Mouse (Mus musculus): ENCODE results near the gene Gm17606.
A peak's percentile ranks its signal among the peaks of the same experiment; 100 is the strongest.
"Not testable (repeated sequence)": the region's sequence is repeated elsewhere in the genome, so short reads cannot be mapped to it uniquely, and the experiment has no call there.

Gene Gm17606

GRCm38 (mm10) chr14:54640946-54641304 is at the start of gene Gm17606:
TSS of gene Gm17606 (plus strand) at chr14:54640952.
- DNase-seq = no peak

DNA sequence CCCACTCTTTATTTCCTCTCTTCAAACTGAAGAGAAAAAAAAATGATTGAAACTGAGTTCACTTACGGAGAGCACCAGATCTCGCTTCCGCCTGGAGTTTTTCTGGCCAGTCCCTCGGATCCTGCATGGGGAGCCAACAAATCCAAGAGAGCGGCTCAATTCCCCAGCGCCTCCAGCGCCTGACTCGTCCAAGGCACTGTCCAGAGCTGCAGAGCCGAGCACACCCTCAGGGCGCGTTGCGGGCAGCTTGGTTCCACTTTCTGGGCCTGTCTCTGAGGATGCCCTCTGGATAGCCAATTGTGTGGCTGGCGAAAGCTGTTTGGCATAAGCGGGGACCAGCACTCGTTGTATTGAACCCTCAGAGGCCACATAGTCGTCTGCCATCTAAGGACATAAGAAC is 49.7 kb upstream of the Gm17606 start:
- DNase-seq = peak in 1 of 2 experiments; percentile 21

GRCm38 (mm10) chr14:54592319-54592934 is 48.3 kb upstream of the Gm17606 start:
- DNase-seq = peak; percentile 66 to 68

GRCm38 (mm10) chr14:54594055-54594454 is 46.7 kb upstream of the Gm17606 start:
- peak in 1 of 2 experiments; percentile 43 for DNase-seq

DNA sequence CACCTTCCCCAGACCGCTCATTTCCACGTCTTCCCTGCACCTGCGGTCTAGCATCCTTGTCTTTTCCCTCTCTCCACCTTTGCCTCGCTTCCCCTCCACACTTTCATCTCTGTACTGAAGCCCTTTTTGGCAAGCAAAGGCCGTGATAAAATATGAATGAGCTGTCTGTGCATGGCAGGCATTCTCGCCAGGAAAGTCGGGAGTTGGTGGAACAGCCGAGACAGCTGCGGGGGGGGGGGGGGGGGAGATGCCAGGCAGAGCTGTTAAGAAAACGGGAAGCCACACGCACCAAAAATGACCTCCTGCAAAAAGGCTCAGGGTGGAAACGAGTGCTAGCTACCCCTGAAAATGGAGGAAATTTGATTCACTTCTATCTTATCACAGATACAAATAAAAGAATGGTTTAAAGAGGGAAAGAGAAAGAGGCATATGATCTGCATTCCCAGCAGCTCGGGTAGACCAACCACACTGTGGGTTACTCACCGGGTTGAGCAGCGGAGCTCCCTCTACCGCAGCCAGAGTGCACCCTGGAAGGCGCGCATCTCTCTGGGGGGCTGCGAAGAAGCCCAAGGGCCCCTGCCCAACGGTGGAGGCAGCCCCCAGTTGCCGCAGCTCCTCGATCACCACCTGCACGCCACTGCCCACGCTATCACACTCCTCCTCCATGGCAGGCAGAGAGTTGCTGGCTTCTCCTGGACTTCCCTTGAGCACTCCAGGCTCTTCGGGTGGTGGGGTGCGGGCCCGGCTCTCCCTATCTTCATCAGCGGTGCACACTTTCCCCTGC is 45.9 kb upstream of the Gm17606 start:
- peak in 1 of 2 experiments; percentile 26 for DNase-seq

- DNase-seq = no peak
Measured at GRCm38 (mm10) chr14:54597084-54597483, 43.7 kb upstream of the Gm17606 start.

GRCm38 (mm10) chr14:54601601-54602000 is 39.2 kb upstream of the Gm17606 start:
- DNase-seq = no peak

GRCm38 (mm10) chr14:54602613-54603012 is 38.1 kb upstream of the Gm17606 start:
- peak; percentile 45 to 62 for DNase-seq

GRCm38 (mm10) chr14:54603038-54603654 is 37.6 kb upstream of the Gm17606 start:
- DNase-seq = peak; percentile 97 to 98

- DNase-seq = peak; percentile 44 to 59
Measured at GRCm38 (mm10) chr14:54603686-54604085, 37.1 kb upstream of the Gm17606 start.

DNA sequence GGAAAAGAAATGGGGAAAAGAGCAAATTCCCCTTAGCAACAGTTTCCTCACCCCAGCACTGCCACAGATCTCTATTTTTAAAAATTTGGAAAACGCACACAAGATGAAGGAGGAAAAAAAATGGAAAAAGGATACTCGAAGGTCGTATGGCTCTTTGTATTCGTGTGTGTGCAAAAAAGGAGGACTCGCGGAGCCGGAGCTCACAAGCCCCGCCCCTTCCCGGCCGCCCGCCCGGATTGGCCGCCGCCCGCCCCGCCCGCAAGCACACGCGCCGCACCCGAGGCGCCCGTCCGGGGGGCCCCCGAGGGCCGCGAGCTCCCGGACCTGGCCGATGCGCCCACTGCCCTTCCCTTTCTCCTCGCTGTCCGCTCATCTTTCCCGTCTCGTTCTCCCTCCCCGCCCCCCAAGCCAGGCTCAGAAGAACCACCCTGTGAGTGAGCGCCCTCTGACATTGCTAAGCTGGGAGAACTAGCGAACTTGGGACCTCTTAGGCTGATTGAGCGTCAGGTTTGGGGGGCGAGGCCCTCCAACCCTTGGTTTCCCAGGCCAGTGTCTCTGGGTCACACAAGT is 34.9 kb upstream of the Gm17606 start, which contains the start of gene 4931414P19Rik:
4931414P19Rik (minus strand) TSS at position 242 of the 570 bp plus-strand sequence.
- DNase-seq = peak; percentile 93

GRCm38 (mm10) chr14:54607226-54607625 is 33.5 kb upstream of the Gm17606 start:
- DNase-seq = peak in 1 of 2 experiments; percentile 23

DNA sequence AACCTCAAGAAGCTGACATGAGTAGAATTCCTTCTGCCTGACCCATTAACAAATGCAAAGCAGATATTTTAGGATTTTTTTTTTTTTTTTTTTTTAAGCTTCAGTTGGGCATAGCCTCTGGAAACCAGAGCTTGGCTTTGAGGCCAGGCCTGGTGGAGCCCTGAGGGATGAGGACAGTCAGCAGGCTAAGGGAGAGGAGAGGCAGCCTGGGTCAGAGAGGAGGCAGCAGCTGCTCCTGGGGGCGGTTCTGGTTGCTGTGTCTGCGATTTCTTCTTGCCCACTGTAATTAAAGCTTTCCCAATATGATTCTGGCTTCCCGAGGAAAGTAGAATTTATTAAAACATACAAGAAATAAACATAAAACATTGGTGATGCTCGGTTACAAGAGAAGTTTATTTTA is 31.5 kb upstream of the Gm17606 start:
- DNase-seq = no peak

- DNase-seq = peak; percentile 61 to 64
Measured at GRCm38 (mm10) chr14:54609962-54610361, 30.8 kb upstream of the Gm17606 start.

GRCm38 (mm10) chr14:54610648-54611047 is 30.1 kb upstream of the Gm17606 start:
- no peak for DNase-seq

GRCm38 (mm10) chr14:54614130-54614529 is 26.6 kb upstream of the Gm17606 start:
- DNase-seq = not testable (repeated sequence)

- no peak for DNase-seq
Measured at GRCm38 (mm10) chr14:54616226-54616825, 24.4 kb upstream of the Gm17606 start.

- DNase-seq = peak; percentile 54 to 55
Measured at GRCm38 (mm10) chr14:54617152-54617896, 23.4 kb upstream of the Gm17606 start.

DNA sequence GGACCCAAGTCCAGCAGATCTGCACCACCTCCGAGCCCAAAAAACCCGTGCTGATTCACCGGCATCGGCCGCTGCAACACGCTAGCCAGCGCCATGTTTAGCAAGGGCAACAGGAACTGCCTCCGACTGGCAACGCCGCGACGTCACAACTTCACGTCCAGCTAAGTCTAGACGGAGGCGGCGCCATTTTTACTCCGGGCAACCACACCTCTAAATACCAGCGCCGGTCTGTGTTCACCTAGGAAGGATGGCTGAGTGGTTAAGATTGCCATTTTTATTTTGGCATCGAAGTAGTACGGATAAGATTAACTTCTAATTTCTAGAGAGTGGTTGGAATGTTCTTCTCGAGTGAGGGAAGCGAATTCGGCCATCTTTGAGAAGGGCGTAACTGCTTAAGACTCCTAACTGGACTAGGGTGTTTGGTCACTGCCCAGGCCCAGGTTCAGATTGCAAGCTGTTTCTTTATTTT is 22.8 kb upstream of the Gm17606 start, which contains the start of gene Psmb5:
Psmb5 (minus strand) TSS at position 126 of the 469 bp plus-strand sequence.
- DNase-seq = peak; percentile 92 to 93

- no peak for DNase-seq
Measured at GRCm38 (mm10) chr14:54621133-54621532, 19.6 kb upstream of the Gm17606 start, which contains the start of gene Psmb11. TSS of gene Psmb11 (plus strand) at chr14:54621433.

DNA sequence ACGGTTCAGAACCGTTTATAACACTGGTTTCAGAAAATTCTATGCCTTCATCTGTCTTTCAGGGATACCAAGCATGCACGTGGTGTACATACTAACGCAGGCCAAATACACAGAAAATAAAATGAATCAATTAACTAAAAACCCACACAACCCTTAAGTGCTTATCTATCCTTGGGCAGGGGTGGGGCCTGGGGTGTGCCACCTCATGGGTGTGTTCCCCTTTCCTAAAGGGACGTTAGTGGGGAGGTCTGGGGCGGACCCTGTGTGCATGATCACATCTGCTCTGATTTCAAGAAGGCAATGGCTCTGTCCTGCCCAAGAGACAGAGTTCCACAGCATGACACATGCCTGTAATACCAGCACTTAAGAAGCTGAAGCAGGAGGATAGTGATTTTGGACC is 17.4 kb upstream of the Gm17606 start:
- no peak for DNase-seq

DNA sequence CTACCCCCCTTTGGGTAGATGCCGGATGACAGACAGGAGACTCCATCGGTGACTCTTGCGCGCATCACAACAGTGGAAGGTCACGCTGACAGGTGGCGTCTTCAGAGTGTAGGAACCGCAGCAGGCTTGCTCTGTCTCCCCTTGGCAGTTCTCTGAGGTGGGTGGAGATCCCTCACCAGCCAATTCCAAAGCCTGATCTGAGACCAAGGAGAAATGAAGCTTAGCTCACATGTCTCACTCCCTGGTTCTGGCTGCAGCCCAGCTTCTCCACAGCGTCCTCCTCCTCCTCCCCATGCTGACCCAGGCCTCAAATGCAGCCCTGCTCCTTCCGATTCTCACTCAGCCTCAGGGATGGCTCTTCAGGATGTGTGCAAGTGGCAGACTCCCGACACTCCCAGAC is 15.8 kb upstream of the Gm17606 start:
- peak; percentile 65 to 69 for DNase-seq

All from cerebellum, postnatal 10 days (tissue).